Mouse (Mus musculus) effector memory CD4-positive, alpha-beta T cell, adult 5 months (primary cell): ENCODE data around the gene Gm21969. TPM values are rescaled to one million over a fixed set of nuclear protein-coding genes. Genes with fewer than 3 reads are reported as not detected.

Experiments
- polyA plus RNA-seq: library from polyadenylated mRNA; unstranded; fragments of 100-300 nt; shearing (Covaris generic); gene quantifications from one replicate; pipeline ENCODE4 v1.2.1, GENCODE M21; 2017

The Gm21969 gene
- not detected for polyA plus RNA-seq

DNA sequence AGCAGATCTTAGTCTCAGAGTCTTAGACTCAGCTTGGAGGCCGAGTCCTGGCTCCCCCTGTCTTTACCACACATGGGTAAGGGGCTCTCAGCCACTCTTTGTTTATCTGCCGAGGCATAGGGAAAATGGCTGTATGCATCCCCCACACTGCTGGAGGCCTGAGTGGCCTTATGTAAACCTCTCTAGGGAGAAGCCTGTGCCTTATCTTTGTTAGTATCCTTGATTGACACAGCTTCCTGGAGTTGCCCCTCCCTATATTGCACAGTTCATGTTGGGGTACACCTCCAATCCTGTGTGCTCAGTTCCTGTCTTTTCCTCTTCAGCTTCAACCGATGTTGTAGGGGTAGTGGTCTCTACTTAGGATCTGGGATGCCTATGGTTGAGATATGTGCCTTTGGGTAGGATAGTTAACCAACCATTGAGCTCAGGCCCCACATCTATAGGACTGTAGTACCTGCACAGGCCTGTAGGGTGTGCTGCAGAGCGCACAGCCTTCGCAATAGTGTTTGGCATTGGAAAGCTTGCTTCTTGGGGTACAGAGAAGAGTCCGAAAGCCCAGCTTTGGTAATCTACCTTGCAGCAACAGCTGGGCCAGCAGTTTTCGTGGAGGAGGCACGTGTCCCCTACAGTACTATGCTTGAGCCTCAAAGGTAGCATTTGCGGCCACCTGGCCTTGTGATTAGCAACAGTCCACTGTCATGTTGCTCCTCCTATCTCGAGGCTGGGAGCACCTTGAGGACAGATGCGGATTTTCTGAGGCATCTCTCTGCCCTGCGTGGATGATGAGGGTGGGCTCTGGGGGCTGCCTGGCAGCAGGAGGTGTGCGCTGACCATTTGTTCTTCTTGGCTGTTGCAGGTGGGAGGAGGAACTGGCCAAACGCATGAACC is at the start of gene Gm21969:
Gene Gm21969, plus strand, starts transcription at position 830 of the 888 bp plus-strand sequence.

DNA sequence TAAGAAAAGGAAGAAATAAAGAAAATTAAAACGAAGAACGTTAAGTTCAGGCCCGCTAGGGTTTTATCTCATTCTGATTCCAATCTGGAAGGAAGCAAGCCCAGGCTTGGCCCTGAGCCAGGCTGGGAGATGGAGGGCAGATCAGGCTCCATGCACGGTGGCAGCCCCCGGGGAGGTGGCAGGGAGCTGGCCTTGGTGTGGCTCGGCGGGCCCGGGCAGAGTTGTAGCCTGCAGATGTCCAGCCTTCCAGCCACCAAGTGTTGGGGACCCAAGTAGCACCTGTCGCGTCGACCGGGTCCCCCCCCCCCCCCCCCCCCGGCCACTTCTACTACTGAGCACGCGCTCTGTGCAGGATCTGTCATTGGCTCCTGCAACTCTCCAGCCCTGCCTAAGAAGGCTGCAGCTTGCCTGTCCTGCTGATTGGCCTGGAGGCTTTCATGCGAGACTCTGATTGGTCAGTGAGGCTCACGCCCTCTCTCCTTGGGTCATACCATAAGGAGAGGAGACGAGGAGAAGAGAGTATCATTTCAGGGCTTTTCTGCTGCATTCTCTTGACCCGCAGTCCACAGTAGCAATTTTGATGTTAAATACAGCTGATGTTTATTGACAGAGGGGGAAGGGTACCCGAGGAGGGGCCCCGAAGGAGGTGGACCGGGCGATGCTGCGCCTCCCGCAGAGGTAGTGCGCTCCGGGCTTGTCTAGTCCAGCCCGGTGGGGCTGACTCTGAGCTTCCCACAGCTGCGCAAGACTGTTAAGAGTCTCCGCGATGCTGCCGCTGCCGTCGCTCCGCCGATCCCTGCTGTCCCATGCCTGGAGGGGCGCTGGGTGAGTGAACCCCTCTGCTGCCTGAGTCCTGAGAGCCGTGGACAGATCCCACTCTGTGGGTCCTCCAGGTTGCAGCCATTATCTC is 19.6 kb downstream of the Gm21969 start, which contains the start of gene Aldh4a1:
Gene Aldh4a1, plus strand, starts transcription at position 494 of the 910 bp plus-strand sequence.

DNA sequence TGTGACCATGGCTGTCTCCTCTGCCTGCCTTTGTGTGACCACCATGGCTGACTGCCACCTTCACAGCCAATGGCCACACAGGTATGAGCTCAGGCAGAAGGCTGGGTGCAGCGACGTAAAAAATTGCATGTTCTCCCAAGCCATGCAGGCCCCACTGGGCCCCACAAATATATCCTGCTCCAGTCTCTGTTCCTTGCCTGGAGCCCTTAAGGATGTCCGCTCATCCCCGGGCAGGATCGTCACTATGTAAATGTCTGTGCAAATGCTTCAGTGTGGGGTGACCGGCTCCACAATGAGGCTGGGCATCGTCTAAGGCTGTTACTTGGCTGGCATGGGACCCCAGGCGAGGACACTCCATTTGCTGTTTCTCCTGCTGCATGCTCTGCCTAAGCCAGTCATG is 50.3 kb downstream of the Gm21969 start, which contains the start of gene Tas1r2:
Gene Tas1r2, plus strand, starts transcription at position 301 of the 400 bp plus-strand sequence.

Other genes starting within 250 kb of the Gm21969 start
- gene Iffo2, start 72.6 kb upstream of the Gm21969 start, polyA plus RNA-seq: 7.1 TPM
- gene Aldh4a1, start 19.7 kb downstream of the Gm21969 start, polyA plus RNA-seq: 15.4 TPM
- not detected for gene Tas1r2, start 50.4 kb downstream of the Gm21969 start, polyA plus RNA-seq
- not detected for gene Pax7, start 230.3 kb downstream of the Gm21969 start, polyA plus RNA-seq